Mouse (Mus musculus): Measurements from ENCODE around the gene Armh3. TPM values are rescaled to one million over a fixed set of nuclear protein-coding genes. Genes with fewer than 3 reads are reported as not detected.

The Armh3 gene
- total RNA-seq, 2 experiments from 2014 or later = 19.0 to 20.6 TPM

- no peak for TF ChIP-seq CTCF (conservative IDR thresholded peaks at IDR 0.05)
- no peak for DNase-seq (ENCODE audit: low spot score in 2 of 2)
- no peak overlapping the region for H3K27ac ChIP-seq
- no peak overlapping the region for H3K4me3 ChIP-seq
Observed at GRCm38 (mm10) chr19:45945986-45946385, 52.3 kb downstream of the Armh3 start.

- H3K4me3 ChIP-seq = no peak overlapping the region
- no peak for TF ChIP-seq CTCF (conservative IDR thresholded peaks at IDR 0.05)
- H3K27ac ChIP-seq = no peak overlapping the region
- no peak for DNase-seq (ENCODE audit: low spot score in 2 of 2)
Observed at GRCm38 (mm10) chr19:45943758-45944157, 54.5 kb downstream of the Armh3 start.

GRCm38 (mm10) chr19:45938064-45938463 lies 60.2 kb downstream of the Armh3 start:
- peak; percentile 38; the same call in 1 of the 2 replicates for TF ChIP-seq CTCF (conservative IDR thresholded peaks at IDR 0.05)
- no peak for DNase-seq (ENCODE audit: low spot score in 2 of 2)
- peak overlapping the region; percentile 51; the same call in 1 of the 2 replicates for H3K27ac ChIP-seq
- H3K4me3 ChIP-seq = no peak overlapping the region

GRCm38 (mm10) chr19:45937530-45937929 lies 60.8 kb downstream of the Armh3 start:
- no peak for TF ChIP-seq CTCF (conservative IDR thresholded peaks at IDR 0.05)
- peak in 1 of 2 experiments; percentile 35 for DNase-seq (ENCODE audit: low spot score in 2 of 2)
- Histone ChIP-seq H3K4me3 (no peak overlapping the region), H3K27ac (peak overlapping the region; percentile 51)

GRCm38 (mm10) chr19:45927236-45927635 lies 71.1 kb downstream of the Armh3 start:
- no peak overlapping the region for H3K4me3 ChIP-seq
- no peak overlapping the region for H3K27ac ChIP-seq
- DNase-seq (ENCODE audit: low spot score in 2 of 2) = no peak
- no peak for TF ChIP-seq CTCF (conservative IDR thresholded peaks at IDR 0.05)

- Histone ChIP-seq H3K4me3 (no peak overlapping the region), H3K27ac (no peak overlapping the region)
- DNase-seq (ENCODE audit: low spot score in 2 of 2) = no peak
- no peak for TF ChIP-seq CTCF (conservative IDR thresholded peaks at IDR 0.05)
Observed at GRCm38 (mm10) chr19:45926342-45926741, 71.9 kb downstream of the Armh3 start.

GRCm38 (mm10) chr19:45920299-45921090 lies 77.8 kb downstream of the Armh3 start:
- peak overlapping the region; percentile 78 for H3K27ac ChIP-seq
- peak; percentile 50 to 63 for DNase-seq (ENCODE audit: low spot score in 2 of 2)

GRCm38 (mm10) chr19:45918406-45918805 lies 79.9 kb downstream of the Armh3 start:
- Histone ChIP-seq H3K27ac (peak overlapping the region; percentile 93), H3K4me3 (no peak overlapping the region)
- peak; percentile 33 to 72 for DNase-seq (ENCODE audit: low spot score in 2 of 2)
- TF ChIP-seq CTCF (conservative IDR thresholded peaks at IDR 0.05) = no peak

More at GRCm38 (mm10) chr19:45920299-45921090, 77.8 kb downstream of the Armh3 start:
- peak; percentile 48 for TF ChIP-seq CTCF (conservative IDR thresholded peaks at IDR 0.05)
- H3K4me3 ChIP-seq = no peak overlapping the region

- H3K4me3 ChIP-seq = no peak overlapping the region
- H3K27ac ChIP-seq = peak overlapping the region; percentile 93
- no peak for TF ChIP-seq CTCF (conservative IDR thresholded peaks at IDR 0.05)
- DNase-seq (ENCODE audit: low spot score in 2 of 2) = peak; percentile 60 to 69
Observed at GRCm38 (mm10) chr19:45917856-45918255, 80.4 kb downstream of the Armh3 start.

- Histone ChIP-seq H3K27ac (peak overlapping the region; percentile 93), H3K4me3 (no peak overlapping the region)
- no peak for TF ChIP-seq CTCF (conservative IDR thresholded peaks at IDR 0.05)
- DNase-seq (ENCODE audit: low spot score in 2 of 2) = peak; percentile 20 to 44
Observed at GRCm38 (mm10) chr19:45916461-45916860, 81.8 kb downstream of the Armh3 start.

GRCm38 (mm10) chr19:45916026-45916425 lies 82.3 kb downstream of the Armh3 start:
- no peak overlapping the region for H3K4me3 ChIP-seq
- peak overlapping the region; percentile 93 for H3K27ac ChIP-seq
- DNase-seq (ENCODE audit: low spot score in 2 of 2) = peak; percentile 55
- no peak for TF ChIP-seq CTCF (conservative IDR thresholded peaks at IDR 0.05)

- no peak; the same call in 1 of the 2 replicates for TF ChIP-seq CTCF (conservative IDR thresholded peaks at IDR 0.05)
- no peak overlapping the region for H3K4me3 ChIP-seq
- no peak for DNase-seq (ENCODE audit: low spot score in 2 of 2)
- H3K27ac ChIP-seq = peak overlapping the region; percentile 70
Observed at GRCm38 (mm10) chr19:45913036-45913435, 85.3 kb downstream of the Armh3 start.

GRCm38 (mm10) chr19:45912376-45912775 lies 85.9 kb downstream of the Armh3 start:
- no peak for DNase-seq (ENCODE audit: low spot score in 2 of 2)
- H3K27ac ChIP-seq = peak overlapping the region; percentile 70
- H3K4me3 ChIP-seq = no peak overlapping the region
- no peak for TF ChIP-seq CTCF (conservative IDR thresholded peaks at IDR 0.05)
